Mouse (Mus musculus) ovary, adult 18-20 months (tissue): ENCODE results near the gene Prr15l.
A peak's percentile ranks its signal among the peaks of the same experiment; 100 is the strongest.

Source experiments
- DNase-seq: peaks from one replicate; pipeline ENCODE4 v3.0.0; 2022; ENCODE audit warnings: low spot score, mixed read lengths

The Prr15l gene

DNA sequence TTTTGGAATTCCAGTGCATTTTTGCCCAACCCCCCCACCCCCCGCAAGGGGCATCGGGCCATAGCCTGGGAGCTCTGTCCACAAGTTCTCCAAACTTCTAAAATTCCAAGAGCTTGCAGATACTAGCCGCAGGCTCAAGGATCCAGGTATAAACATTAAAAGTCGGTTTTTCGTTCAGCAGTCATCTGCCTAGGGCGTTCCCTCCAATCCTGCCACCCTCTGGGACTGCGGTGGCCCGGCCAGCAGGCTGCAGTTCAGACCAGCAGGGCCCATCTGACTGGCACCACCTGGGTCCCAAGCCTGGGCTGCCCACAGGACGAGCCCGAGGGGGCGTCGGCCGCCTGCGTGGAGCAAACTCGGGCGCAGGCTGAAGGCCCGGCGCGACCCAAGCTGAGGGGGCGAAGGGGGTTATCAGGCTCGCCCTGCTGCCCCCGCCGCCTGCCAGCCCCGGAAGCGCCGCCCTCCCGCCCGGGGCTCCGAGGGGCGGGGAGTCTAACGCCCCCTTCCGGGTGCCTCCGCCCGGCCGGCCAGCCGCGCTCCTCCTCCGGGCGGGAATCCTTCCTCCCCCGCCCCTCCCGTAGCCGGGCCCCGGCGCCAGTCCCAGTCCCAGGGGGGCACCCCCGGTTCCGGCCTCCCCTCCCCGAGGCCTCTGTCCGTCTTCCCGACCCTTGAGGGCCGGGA, 49.1 kb downstream of the Prr15l start:
- peak; percentile 81 for DNase-seq

DNA sequence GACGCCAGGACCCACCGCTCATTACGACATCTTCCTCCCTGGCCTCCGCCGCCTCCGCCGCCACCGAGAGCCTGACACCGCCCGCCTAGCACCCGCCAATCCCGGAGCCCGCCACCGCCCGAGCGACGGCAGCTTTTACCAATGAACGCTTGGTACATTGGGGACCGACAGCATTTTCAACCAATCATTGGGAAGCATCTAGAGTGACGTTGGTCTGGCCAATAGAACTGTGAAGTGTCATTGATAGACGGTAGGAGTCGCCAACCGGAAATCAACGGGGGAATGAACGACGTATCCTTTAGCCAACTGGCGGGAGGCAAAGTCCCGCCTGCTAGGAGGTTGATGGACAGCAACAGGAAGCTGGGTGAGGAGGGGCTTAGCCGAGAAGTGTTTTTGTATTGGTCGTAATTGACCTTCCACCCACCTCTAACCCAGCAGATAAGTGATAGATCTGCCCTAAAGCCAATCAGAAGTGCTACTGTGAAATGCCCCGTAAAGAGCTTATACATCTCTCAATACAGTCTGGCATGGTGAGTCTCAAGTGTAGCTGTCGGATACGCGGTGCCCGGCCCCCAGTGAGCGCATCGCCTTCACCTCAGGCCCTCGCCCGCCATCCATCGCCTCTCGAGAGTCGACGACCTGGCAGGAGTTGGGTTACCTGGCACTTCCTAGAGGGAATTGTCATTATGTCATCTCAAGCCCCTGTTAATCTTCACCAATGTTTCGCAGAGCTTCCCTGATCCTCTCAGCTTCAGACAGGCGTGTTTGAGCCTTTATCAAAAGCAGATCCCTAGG, 49.9 kb downstream of the Prr15l start:
- DNase-seq = peak; percentile 99

DNA sequence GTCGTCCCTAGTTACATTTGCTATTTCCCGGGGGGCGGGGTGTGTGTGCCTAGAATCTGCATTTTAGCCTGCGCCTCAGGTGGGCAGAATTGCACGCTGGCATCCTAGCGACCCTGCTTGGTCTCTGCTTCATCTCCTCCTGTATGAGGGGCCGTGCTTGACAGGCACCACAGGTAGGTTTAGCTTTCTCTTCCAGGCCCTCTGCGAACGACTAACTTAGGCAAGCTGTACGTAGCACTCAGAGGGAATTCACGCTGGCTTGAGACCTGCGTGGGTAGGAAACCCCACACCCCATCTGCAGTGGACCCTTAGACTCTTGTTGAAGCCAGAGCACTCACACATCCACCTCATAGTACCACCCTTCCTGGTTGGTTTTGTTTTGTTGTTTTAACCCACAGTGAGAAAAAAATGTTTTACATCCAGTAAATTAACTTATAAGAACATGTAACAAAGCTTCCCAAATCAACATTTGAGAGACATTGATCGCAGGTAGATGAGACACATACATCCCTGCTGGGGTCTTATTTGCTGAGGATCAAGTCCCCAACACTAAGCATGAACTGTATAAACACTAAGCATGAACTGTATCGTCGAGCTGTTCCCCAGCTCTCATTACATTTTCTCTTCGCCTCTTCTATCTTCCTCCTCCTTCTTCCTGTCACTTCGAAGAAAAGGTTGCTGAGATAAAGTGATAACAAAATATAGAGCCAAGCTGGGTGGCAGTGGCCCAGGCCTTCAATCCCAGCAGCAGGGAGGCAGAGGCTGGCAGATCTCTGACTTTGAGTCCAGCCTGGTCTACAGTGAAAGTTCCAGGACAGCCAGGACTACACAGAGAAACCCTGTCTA, 50.7 kb downstream of the Prr15l start:
- DNase-seq = no peak

DNA sequence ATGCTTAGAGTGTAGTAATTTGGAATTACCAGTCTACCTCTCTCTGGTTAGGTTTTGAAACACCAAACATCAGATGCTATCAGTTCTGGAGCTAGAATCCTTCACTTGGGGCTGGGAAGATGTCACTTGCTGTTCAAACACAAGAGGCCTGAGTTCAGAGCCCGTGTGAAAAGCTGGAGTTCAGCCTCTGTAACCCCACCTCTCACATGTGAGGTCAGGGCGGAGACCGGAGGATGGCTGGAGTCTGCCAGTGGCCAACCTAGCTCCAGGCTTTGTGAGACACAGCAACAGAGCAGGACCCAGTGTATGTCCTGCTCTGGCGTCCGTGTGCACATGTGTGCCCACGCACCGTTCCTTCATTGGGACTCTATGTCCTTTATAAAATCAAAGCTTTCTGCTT, 51.4 kb downstream of the Prr15l start:
- DNase-seq = no peak

DNA sequence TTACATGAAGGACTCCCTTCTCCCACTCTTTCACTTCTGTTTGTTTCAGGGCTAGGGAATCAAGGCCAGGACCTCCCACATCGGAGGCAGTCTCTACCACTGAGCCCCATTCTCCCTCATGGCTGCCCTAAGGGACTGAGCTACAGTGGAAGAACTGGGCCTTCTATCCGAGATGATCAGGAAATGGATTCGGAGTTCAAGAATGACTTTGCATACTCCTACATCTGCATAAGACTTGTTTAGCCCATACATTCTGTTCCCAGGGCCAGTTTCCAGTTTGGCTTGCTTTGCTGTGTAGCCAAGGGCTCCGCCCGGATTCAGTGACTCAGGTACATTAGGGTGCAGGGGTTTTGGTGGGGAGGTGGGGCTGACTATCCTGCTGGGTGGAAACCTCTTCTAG, 52.1 kb downstream of the Prr15l start:
- no peak for DNase-seq

DNA sequence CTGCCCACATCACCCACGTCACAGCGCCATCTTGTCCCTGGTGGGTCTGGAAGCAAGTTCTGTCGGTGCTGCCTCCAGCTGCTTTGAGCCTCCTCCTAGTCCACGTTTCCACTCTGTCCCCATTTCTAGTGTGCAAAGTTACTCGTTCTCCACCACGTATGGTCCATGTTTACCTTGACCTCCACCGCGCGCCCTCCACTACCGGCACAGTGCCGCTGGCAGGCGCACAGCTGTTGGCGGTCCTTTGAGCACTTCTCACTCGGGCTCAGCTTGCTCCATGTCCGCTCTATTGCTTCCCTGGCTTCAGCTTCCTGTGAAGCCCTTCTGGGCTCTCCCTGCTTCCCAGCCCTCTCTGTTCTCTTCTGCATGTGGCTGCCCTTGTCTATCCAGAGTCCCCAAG, 53.6 kb downstream of the Prr15l start:
- DNase-seq = no peak

DNA sequence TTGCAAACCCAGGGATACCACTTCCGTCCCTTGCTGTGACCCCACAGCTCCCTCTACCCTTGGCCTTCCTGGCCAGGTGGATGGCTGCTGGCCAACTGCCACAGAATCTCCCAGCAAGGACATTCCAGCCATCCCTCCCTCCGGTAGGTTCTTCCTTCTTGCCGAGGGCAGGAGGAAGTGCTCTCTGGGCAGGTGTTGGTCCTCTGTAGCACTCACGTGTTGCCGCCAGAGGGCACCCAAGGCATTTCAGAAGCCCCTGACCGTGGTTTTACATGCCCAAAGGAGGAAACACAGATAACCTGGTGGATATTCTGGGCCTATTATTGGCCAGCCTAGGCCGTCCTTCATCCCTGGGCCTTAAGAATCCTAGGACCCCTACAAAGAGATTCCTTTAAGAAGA, 54.5 kb downstream of the Prr15l start:
- DNase-seq = peak; percentile 56

DNA sequence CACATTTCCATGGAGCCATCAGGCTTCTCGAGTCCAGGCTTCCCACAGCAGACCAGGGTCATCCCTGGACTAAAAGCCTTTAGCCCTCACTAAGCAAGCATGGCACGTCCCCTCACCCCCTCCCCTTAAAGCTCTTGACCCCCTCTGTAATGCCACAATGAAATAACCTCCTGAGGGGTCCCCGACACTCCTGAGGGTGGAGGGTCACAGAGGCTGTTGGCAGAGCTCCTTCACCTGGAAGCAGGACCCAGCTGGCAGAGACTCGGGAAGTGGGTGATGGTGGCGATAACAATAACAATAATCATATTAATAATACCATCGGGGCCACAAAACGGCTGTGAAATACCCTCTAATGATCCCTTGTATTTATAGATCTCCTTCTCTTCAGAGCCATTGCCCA, 55.0 kb downstream of the Prr15l start, which contains the start of gene Sp2:
Gene Sp2 (minus strand): TSS at position 101 of the 400 bp plus-strand sequence.
- DNase-seq = no peak

DNA sequence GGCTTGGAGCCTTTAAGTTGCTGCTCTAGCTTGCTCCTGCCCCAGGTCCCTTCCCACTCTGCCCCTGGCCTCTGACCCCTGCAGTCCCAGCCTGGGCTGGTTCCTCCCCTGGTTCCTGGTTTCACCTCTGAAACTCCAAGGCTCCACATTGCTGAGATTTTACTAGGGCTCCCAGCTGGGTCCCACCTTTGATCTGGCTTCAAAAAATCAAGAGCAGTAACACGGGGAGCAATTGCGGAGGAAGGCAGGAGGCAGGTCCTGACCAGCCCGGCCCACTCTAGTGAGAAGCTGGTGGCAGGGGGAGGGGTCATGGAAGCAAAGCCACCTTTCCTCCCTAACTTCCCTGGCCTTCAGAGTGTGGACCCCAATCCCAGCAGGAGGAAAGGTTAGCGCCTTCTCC, 57.0 kb downstream of the Prr15l start:
- no peak for DNase-seq

DNA sequence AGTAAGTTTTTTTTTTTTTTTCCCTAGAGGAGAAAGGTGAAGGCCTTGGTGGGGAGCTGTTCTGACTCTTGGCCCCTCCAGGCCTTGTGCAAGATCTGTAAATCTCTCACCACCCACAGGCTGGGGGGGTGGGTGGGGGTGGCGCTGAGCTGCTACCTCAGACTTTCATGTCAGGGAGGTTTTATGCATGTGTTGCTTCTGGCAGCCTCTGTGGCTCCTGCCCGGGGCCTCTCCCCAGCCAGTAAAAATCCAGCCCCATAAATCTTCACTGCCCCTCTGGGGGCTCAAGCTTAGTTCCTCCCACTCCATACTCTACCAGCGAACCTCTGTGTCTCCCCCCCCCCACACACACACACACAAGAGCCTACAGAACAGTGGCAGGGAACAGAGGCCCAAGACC, 58.6 kb downstream of the Prr15l start:
- no peak for DNase-seq
